Mouse (Mus musculus): ENCODE data around the gene Ralgapa2.

DNA sequence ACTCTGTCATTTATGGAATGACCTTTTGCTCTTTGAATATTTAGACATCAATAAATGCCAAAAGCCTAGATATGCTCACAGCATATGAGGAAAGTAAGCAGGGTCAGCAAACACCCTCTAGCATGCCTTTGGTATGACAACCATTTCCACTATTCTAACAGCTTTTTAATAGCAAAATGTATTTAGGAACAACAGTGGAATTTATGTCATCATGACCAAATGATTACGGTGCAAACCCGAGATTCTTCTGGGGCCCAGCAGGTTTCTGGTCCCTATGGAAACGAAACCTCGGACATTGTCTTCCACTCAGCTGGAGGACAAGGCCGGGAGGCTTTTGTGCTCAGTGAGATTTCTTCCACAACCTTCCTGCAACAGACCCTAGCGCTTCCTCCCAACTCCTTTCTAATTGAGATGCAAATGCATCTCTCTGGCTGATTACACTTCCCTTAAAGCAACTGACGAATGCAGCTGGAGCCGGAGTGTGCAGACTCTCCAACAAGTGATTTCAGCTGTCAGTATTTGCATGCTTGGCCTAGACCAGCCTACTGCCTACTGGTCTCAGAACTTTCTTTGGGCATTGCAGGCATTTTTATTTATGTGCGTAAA is 209.9 kb downstream of the Ralgapa2 start:
- TF ChIP-seq USF1 (IDR thresholded peaks at IDR 0.05; ENCODE audit: low read depth, low read length) (no peak), POLR2A (IDR thresholded peaks at IDR 0.05; ENCODE audit: low read depth, low read length) (no peak), CTCF (conservative IDR thresholded peaks at IDR 0.05 in 1 of 2, IDR thresholded peaks at IDR 0.05 in 1 of 2; ENCODE audit: low read depth in 2 of 2, low read length in 2 of 2) (no peak), MAFK (IDR thresholded peaks at IDR 0.05; ENCODE audit: insufficient replicate concordance, low read length) (no peak)
